Mouse (Mus musculus): ENCODE measurements around the gene Tnfsf4. TPM values are rescaled to one million over a fixed set of nuclear protein-coding genes. Genes with fewer than 3 reads are reported as not detected.

The Tnfsf4 gene
- not detected in 2 replicates for polyA plus RNA-seq (2012)

- no peak for TF ChIP-seq GATA1 (IDR thresholded peaks at IDR 0.05; ENCODE audit: low read length)
Observed at GRCm38 (mm10) chr1:161394931-161395459, at the start of gene Tnfsf4. Tnfsf4 (plus strand) TSS chr1:161395409.

- no peak for TF ChIP-seq GATA1 (IDR thresholded peaks at IDR 0.05; ENCODE audit: low read length)
Observed at GRCm38 (mm10) chr1:161350981-161351380, 44.2 kb upstream of the Tnfsf4 start.

GRCm38 (mm10) chr1:161365006-161365405, 30.2 kb upstream of the Tnfsf4 start:
- no peak for TF ChIP-seq GATA1 (IDR thresholded peaks at IDR 0.05; ENCODE audit: low read length)

- TF ChIP-seq GATA1 (IDR thresholded peaks at IDR 0.05; ENCODE audit: low read length) = no peak
Observed at GRCm38 (mm10) chr1:161371919-161372318, 23.3 kb upstream of the Tnfsf4 start.

GRCm38 (mm10) chr1:161375866-161376265, 19.3 kb upstream of the Tnfsf4 start:
- no peak for TF ChIP-seq GATA1 (IDR thresholded peaks at IDR 0.05; ENCODE audit: low read length)

GRCm38 (mm10) chr1:161378571-161378970, 16.6 kb upstream of the Tnfsf4 start:
- no peak for TF ChIP-seq GATA1 (IDR thresholded peaks at IDR 0.05; ENCODE audit: low read length)

- no peak for TF ChIP-seq GATA1 (IDR thresholded peaks at IDR 0.05; ENCODE audit: low read length)
Observed at GRCm38 (mm10) chr1:161379685-161380424, 15.4 kb upstream of the Tnfsf4 start.

GRCm38 (mm10) chr1:161380425-161380780, 14.8 kb upstream of the Tnfsf4 start:
- no peak for TF ChIP-seq GATA1 (IDR thresholded peaks at IDR 0.05; ENCODE audit: low read length)

GRCm38 (mm10) chr1:161390066-161390465, 5.1 kb upstream of the Tnfsf4 start:
- TF ChIP-seq GATA1 (IDR thresholded peaks at IDR 0.05; ENCODE audit: low read length) = no peak

GRCm38 (mm10) chr1:161392906-161393305, 2.3 kb upstream of the Tnfsf4 start:
- no peak for TF ChIP-seq GATA1 (IDR thresholded peaks at IDR 0.05; ENCODE audit: low read length)

- TF ChIP-seq GATA1 (IDR thresholded peaks at IDR 0.05; ENCODE audit: low read length) = no peak
Observed at GRCm38 (mm10) chr1:161395610-161396009, 401 bp downstream of the Tnfsf4 start.

GRCm38 (mm10) chr1:161396351-161396750, 1.1 kb downstream of the Tnfsf4 start:
- TF ChIP-seq GATA1 (IDR thresholded peaks at IDR 0.05; ENCODE audit: low read length) = no peak

- no peak for TF ChIP-seq GATA1 (IDR thresholded peaks at IDR 0.05; ENCODE audit: low read length)
Observed at GRCm38 (mm10) chr1:161400126-161400525, 4.9 kb downstream of the Tnfsf4 start.

- TF ChIP-seq GATA1 (IDR thresholded peaks at IDR 0.05; ENCODE audit: low read length) = no peak
Observed at GRCm38 (mm10) chr1:161403061-161403460, 7.9 kb downstream of the Tnfsf4 start.

GRCm38 (mm10) chr1:161406480-161406879, 11.3 kb downstream of the Tnfsf4 start:
- TF ChIP-seq GATA1 (IDR thresholded peaks at IDR 0.05; ENCODE audit: low read length) = no peak

GRCm38 (mm10) chr1:161419926-161420325, 24.7 kb downstream of the Tnfsf4 start:
- TF ChIP-seq GATA1 (IDR thresholded peaks at IDR 0.05; ENCODE audit: low read length) = no peak

- TF ChIP-seq GATA1 (IDR thresholded peaks at IDR 0.05; ENCODE audit: low read length) = no peak
Observed at GRCm38 (mm10) chr1:161420646-161421045, 25.4 kb downstream of the Tnfsf4 start.
